Mouse (Mus musculus): ENCODE results near the gene Smpd4.
A peak's percentile ranks its signal among the peaks of the same experiment; 100 is the strongest.
"Not testable (repeated sequence)": the region's sequence is repeated elsewhere in the genome, so short reads cannot be mapped to it uniquely, and the experiment has no call there.

Gene Smpd4

GRCm38 (mm10) chr16:17619198-17620105 is at the start of gene Smpd4:
Smpd4 (plus strand) TSS chr16:17619354.
- peak; percentile 57; the same call in 1 of the 2 replicates for ATAC-seq (ENCODE audit: insufficient number of reproducible peaks, low FRiP score, low TSS enrichment)

- peak; percentile 74; the same call in 1 of the 2 replicates for ATAC-seq (ENCODE audit: insufficient number of reproducible peaks, low FRiP score, low TSS enrichment)
These were observed 43.0 kb upstream of the Smpd4 start for GRCm38 (mm10) chr16:17575870-17576824.

GRCm38 (mm10) chr16:17576825-17577215 is 42.3 kb upstream of the Smpd4 start:
- ATAC-seq (ENCODE audit: insufficient number of reproducible peaks, low FRiP score, low TSS enrichment) = peak; percentile 28; the same call in 1 of the 2 replicates

GRCm38 (mm10) chr16:17583064-17583463 is 36.1 kb upstream of the Smpd4 start, which contains the start of gene Slc7a4:
Slc7a4 (minus strand) TSS chr16:17583214.
- ATAC-seq (ENCODE audit: insufficient number of reproducible peaks, low FRiP score, low TSS enrichment) = no peak

GRCm38 (mm10) chr16:17584555-17584954 is 34.6 kb upstream of the Smpd4 start:
- no peak for ATAC-seq (ENCODE audit: insufficient number of reproducible peaks, low FRiP score, low TSS enrichment)

- ATAC-seq (ENCODE audit: insufficient number of reproducible peaks, low FRiP score, low TSS enrichment) = no peak
These were observed 28.4 kb upstream of the Smpd4 start for GRCm38 (mm10) chr16:17590731-17591130.

GRCm38 (mm10) chr16:17600944-17601562 is 18.1 kb upstream of the Smpd4 start:
- ATAC-seq (ENCODE audit: insufficient number of reproducible peaks, low FRiP score, low TSS enrichment) = no peak

GRCm38 (mm10) chr16:17604941-17605340 is 14.2 kb upstream of the Smpd4 start:
- ATAC-seq (ENCODE audit: insufficient number of reproducible peaks, low FRiP score, low TSS enrichment) = no peak

- ATAC-seq (ENCODE audit: insufficient number of reproducible peaks, low FRiP score, low TSS enrichment) = no peak
These were observed 13.5 kb upstream of the Smpd4 start for GRCm38 (mm10) chr16:17605684-17606083.

GRCm38 (mm10) chr16:17611383-17611782 is 7.8 kb upstream of the Smpd4 start:
- ATAC-seq (ENCODE audit: insufficient number of reproducible peaks, low FRiP score, low TSS enrichment) = no peak

GRCm38 (mm10) chr16:17614740-17615139 is 4.4 kb upstream of the Smpd4 start:
- not testable (repeated sequence) for ATAC-seq (ENCODE audit: insufficient number of reproducible peaks, low FRiP score, low TSS enrichment)

GRCm38 (mm10) chr16:17616212-17616611 is 2.9 kb upstream of the Smpd4 start:
- no peak for ATAC-seq (ENCODE audit: insufficient number of reproducible peaks, low FRiP score, low TSS enrichment)

- peak; percentile 52; the same call in 1 of the 2 replicates for ATAC-seq (ENCODE audit: insufficient number of reproducible peaks, low FRiP score, low TSS enrichment)
These were observed 1.1 kb upstream of the Smpd4 start for GRCm38 (mm10) chr16:17617922-17618565.

GRCm38 (mm10) chr16:17621936-17622335 is 2.8 kb downstream of the Smpd4 start:
- no peak for ATAC-seq (ENCODE audit: insufficient number of reproducible peaks, low FRiP score, low TSS enrichment)

GRCm38 (mm10) chr16:17625488-17626268 is 6.5 kb downstream of the Smpd4 start:
- no peak for ATAC-seq (ENCODE audit: insufficient number of reproducible peaks, low FRiP score, low TSS enrichment)

GRCm38 (mm10) chr16:17626269-17626555 is 7.1 kb downstream of the Smpd4 start:
- no peak for ATAC-seq (ENCODE audit: insufficient number of reproducible peaks, low FRiP score, low TSS enrichment)

GRCm38 (mm10) chr16:17632580-17632979 is 13.4 kb downstream of the Smpd4 start:
- no peak for ATAC-seq (ENCODE audit: insufficient number of reproducible peaks, low FRiP score, low TSS enrichment)

- no peak for ATAC-seq (ENCODE audit: insufficient number of reproducible peaks, low FRiP score, low TSS enrichment)
These were observed 14.5 kb downstream of the Smpd4 start for GRCm38 (mm10) chr16:17633481-17634181.

GRCm38 (mm10) chr16:17636904-17637303 is 17.8 kb downstream of the Smpd4 start:
- no peak for ATAC-seq (ENCODE audit: insufficient number of reproducible peaks, low FRiP score, low TSS enrichment)
